Comparison of ENCODE assay signal across 8 mouse cellular contexts in genomic region chr5:3341111-3341911, GRCm38 (mm10). TPM values are rescaled to one million over a fixed set of nuclear protein-coding genes. Genes with fewer than 3 reads are reported as not detected.
A peak's percentile ranks its signal among the peaks of the same experiment; 100 is the strongest.
DNase-seq lines count a peak whose midpoint lies in the region; ATAC-seq and TF ChIP-seq lines count a peak whose summit lies in the region.

Cdk6 (plus strand) TSS chr5:3341485.

- peak within 1 kb of the TSS; percentile 52 for H3K4me3 ChIP-seq in forebrain, embryonic 11.5 days (ENCODE audit: low read depth, low read length)
- peak within 1 kb of the TSS; percentile 77 for H3K4me3 ChIP-seq in heart, postnatal 0 days (ENCODE audit: low read depth, low read length)
- peak within 1 kb of the TSS; percentile 73 for H3K4me3 ChIP-seq in lung, embryonic 14.5 days (ENCODE audit: low read depth, low read length)
- H3K4me3 ChIP-seq in neural tube, embryonic 15.5 days (replicated peaks) = peak within 1 kb of the TSS; percentile 59

- H3K9me3 ChIP-seq in forebrain, embryonic 11.5 days (ENCODE audit: control insufficient read depth, low read length) = no peaks in the 10 kb centered on the region
- H3K9me3 ChIP-seq in heart, postnatal 0 days (replicated peaks; ENCODE audit: control insufficient read depth, low read length) = no peaks in the 10 kb centered on the region
- no peaks in the 10 kb centered on the region for H3K9me3 ChIP-seq in lung, embryonic 14.5 days (ENCODE audit: low read depth, low read length)
- H3K9me3 ChIP-seq in neural tube, embryonic 15.5 days (replicated peaks) = no peaks in the 10 kb centered on the region

- peak; percentile 26 for ATAC-seq in forebrain, embryonic 11.5 days (replicated peaks; ENCODE audit: low FRiP score)
- peak; percentile 14; the same call in 1 of the 2 replicates for ATAC-seq in heart, postnatal 0 days (ENCODE audit: insufficient read depth, low read depth)
- ATAC-seq in lung, embryonic 14.5 days (ENCODE audit: insufficient read depth) = peak; percentile 37
- peak; percentile 20; the same call in 1 of the 2 replicates for ATAC-seq in neural tube, embryonic 15.5 days (ENCODE audit: low FRiP score)

- peak within 1 kb of the TSS; percentile 63 for H3K9ac ChIP-seq in forebrain, embryonic 11.5 days (ENCODE audit: low read length)
- peak within 1 kb of the TSS; percentile 89 for H3K9ac ChIP-seq in heart, postnatal 0 days (replicated peaks; ENCODE audit: low read depth, low read length)
- H3K9ac ChIP-seq in lung, embryonic 14.5 days = peak within 1 kb of the TSS; percentile 75
- peak within 1 kb of the TSS; percentile 36 for H3K9ac ChIP-seq in neural tube, embryonic 15.5 days (replicated peaks)

- TF ChIP-seq EP300 in heart, postnatal 0 days (IDR thresholded peaks at IDR 0.05; ENCODE audit: low read depth) = no peak

- H3K4me1 ChIP-seq in forebrain, embryonic 11.5 days (replicated peaks; ENCODE audit: control insufficient read depth, insufficient read depth, low read length) = peaks cover 9% of the 10 kb centered on the region; the same call in 1 of the 2 replicates
- H3K4me1 ChIP-seq in heart, postnatal 0 days (ENCODE audit: control insufficient read depth, insufficient read depth) = no peaks in the 10 kb centered on the region; the same call in 1 of the 2 replicates
- peaks cover 3% of the 10 kb centered on the region; the same call in 1 of the 2 replicates for H3K4me1 ChIP-seq in lung, embryonic 14.5 days (ENCODE audit: insufficient read depth)
- H3K4me1 ChIP-seq in neural tube, embryonic 15.5 days = peaks cover 38% of the 10 kb centered on the region

- WGBS in forebrain, embryonic 11.5 days = under 1% methylated on average over 53 of the region's 59 CpGs
- WGBS in heart, postnatal 0 days = under 1% methylated on average over 55 of the region's 59 CpGs
- 1% methylated on average over 56 of the region's 59 CpGs for WGBS in lung, embryonic 14.5 days
- under 1% methylated on average over 58 of the region's 59 CpGs for WGBS in neural tube, embryonic 15.5 days

- TF ChIP-seq CTCF in heart, postnatal 0 days (IDR thresholded peaks at IDR 0.05; ENCODE audit: low read depth) = no peak
- TF ChIP-seq CTCF in lung, embryonic 14.5 days (IDR thresholded peaks at IDR 0.05; ENCODE audit: low read depth) = no peak

- H3K36me3 ChIP-seq in forebrain, embryonic 11.5 days (ENCODE audit: control insufficient read depth, insufficient read depth, low read length) = no peaks in the 10 kb centered on the region
- H3K36me3 ChIP-seq in heart, postnatal 0 days (replicated peaks; ENCODE audit: control insufficient read depth, insufficient read depth, low read length) = no peaks in the 10 kb centered on the region
- no peaks in the 10 kb centered on the region for H3K36me3 ChIP-seq in lung, embryonic 14.5 days (ENCODE audit: insufficient read depth)
- no peaks in the 10 kb centered on the region for H3K36me3 ChIP-seq in neural tube, embryonic 15.5 days

- H3K4me2 ChIP-seq in forebrain, embryonic 11.5 days (ENCODE audit: low read depth, low read length, severe bottlenecking) = peak within 1 kb of the TSS; percentile 57
- peak within 1 kb of the TSS; percentile 93 for H3K4me2 ChIP-seq in heart, postnatal 0 days (ENCODE audit: low read depth, low read length)
- peak within 1 kb of the TSS; percentile 85 for H3K4me2 ChIP-seq in lung, embryonic 14.5 days
- peak within 1 kb of the TSS; percentile 98 for H3K4me2 ChIP-seq in neural tube, embryonic 15.5 days

- peak within 1 kb of the TSS; percentile 25; the same call in 1 of the 2 replicates for H3K27ac ChIP-seq in forebrain, embryonic 11.5 days (ENCODE audit: low read depth, low read length)
- H3K27ac ChIP-seq in heart, postnatal 0 days (ENCODE audit: low read depth) = peak within 1 kb of the TSS; percentile 93
- H3K27ac ChIP-seq in lung, embryonic 14.5 days (ENCODE audit: low read depth) = peak within 1 kb of the TSS; percentile 94
- H3K27ac ChIP-seq in neural tube, embryonic 15.5 days (replicated peaks) = peak within 1 kb of the TSS; percentile 76

- H3K27me3 ChIP-seq in forebrain, embryonic 11.5 days (ENCODE audit: control insufficient read depth, insufficient read depth, low read length) = no peaks in the 10 kb centered on the region; the same call in 1 of the 2 replicates
- H3K27me3 ChIP-seq in heart, postnatal 0 days (ENCODE audit: control insufficient read depth, insufficient read depth, low read length) = no peaks in the 10 kb centered on the region
- H3K27me3 ChIP-seq in lung, embryonic 14.5 days (ENCODE audit: insufficient read depth, low read length) = no peaks in the 10 kb centered on the region
- H3K27me3 ChIP-seq in neural tube, embryonic 15.5 days (replicated peaks) = peaks cover 21% of the 10 kb centered on the region

- peak; percentile 60 for DNase-seq in CD4-positive, CD25-positive, alpha-beta regulatory T cell, adult 2 months (ENCODE audit: low read depth, low spot score)
- DNase-seq in adrenal gland, postnatal 4 days (ENCODE audit: low spot score in 2 of 2) = peak; percentile 15 to 28
- peak; percentile 74 for DNase-seq in forebrain, embryonic 11.5 days (ENCODE audit: low spot score)
- peak; percentile 38 for DNase-seq in heart, postnatal 0 days (ENCODE audit: low spot score)
- peak; percentile 47 to 64 for DNase-seq in kidney, postnatal 25 days
- DNase-seq in lung, embryonic 14.5 days = peak; percentile 77
- DNase-seq in thymus, postnatal 10 days (ENCODE audit: low spot score in 2 of 2) = peak; percentile 66 to 67

RNA-seq across cellular contexts. Expression of gene Cdk6, which starts in this region (rescaled TPM):
- total RNA-seq in adrenal gland, postnatal 4 days (2021) = 10 to 100 TPM; 39.0 to 43.4 TPM
- 21.3 and 24.5 TPM in 2 replicates for polyA plus RNA-seq in forebrain, embryonic 11.5 days (2014; fragmentation: Nextera tagmentation; extraction: Ambion mirVana)
- 43.0 and 55.2 TPM in 2 replicates for total RNA-seq in heart, postnatal 0 days (2014; rRNA removed; ENCODE audit: low replicate concordance)
- polyA plus RNA-seq in heart, postnatal 0 days (2015; fragmentation: Nextera tagmentation; extraction: Ambion mirVana) = 17.7 and 19.2 TPM in 2 replicates
- 57.8 and 63.3 TPM in 2 replicates for polyA plus RNA-seq in lung, embryonic 14.5 days (2014; fragmentation: Nextera tagmentation; extraction: Ambion mirVana)
- 13.3 and 32.5 TPM in 2 replicates for polyA plus RNA-seq in neural tube, embryonic 15.5 days (2015; fragmentation: Nextera tagmentation; extraction: Ambion mirVana)

Comparison
In these comparisons a context has a peak if more than half of its experiments do, and no peak if none do; other contexts are left out.
1. Peak in every context shown above with its lines: DNase-seq, ATAC-seq, H3K4me3 ChIP-seq and H3K27ac ChIP-seq.
2. DNase-seq: peak in every context shown above with its lines; median percentile 77 in lung, embryonic 14.5 days; 74 in forebrain, embryonic 11.5 days; 66 in thymus, postnatal 10 days; 60 in CD4-positive, CD25-positive, alpha-beta regulatory T cell, adult 2 months; 56 in kidney, postnatal 25 days; 38 in heart, postnatal 0 days; 22 in adrenal gland, postnatal 4 days.
3. H3K27ac ChIP-seq: peak in every context shown above with its lines; median percentile 94 in lung, embryonic 14.5 days; 93 in heart, postnatal 0 days; 76 in neural tube, embryonic 15.5 days; 25 in forebrain, embryonic 11.5 days.
4. H3K9ac ChIP-seq: peak in every context shown above with its lines; median percentile 89 in heart, postnatal 0 days; 75 in lung, embryonic 14.5 days; 63 in forebrain, embryonic 11.5 days; 36 in neural tube, embryonic 15.5 days.